Mouse (Mus musculus) cerebellum, adult 18-20 months (tissue): ENCODE measurements around the gene Gm36864.
A peak's percentile ranks its signal among the peaks of the same experiment; 100 is the strongest.
"Not testable (repeated sequence)": the region's sequence is repeated elsewhere in the genome, so short reads cannot be mapped to it uniquely, and the experiment has no call there.

Experiments
- DNase-seq, 2 experiments: peaks; one replicate each; pipeline ENCODE4 v3.0.0; 2021

The Gm36864 gene

DNA sequence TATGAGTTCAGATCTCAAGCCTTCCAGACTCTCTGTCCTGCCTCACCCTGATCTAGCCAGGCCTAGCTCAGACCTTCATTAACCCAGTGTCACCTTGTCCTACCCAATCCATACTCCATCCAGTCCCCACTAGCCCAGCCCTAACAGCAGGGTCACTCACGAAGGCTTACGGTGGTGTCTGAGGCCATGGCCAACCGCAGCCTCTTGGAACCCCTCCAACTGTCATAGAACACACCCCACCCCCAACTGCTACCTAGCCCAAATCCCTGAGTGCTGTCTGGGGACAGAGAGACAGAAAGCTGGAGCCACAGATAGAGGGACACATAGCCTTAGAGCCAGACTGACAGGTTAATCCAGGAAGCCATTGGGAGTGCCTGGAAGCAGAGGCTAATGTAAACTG lies at the start of gene Gm36864:
TSS of gene Gm36864 (plus strand) at position 269 of the 400 bp plus-strand sequence.
- no peak for DNase-seq

DNA sequence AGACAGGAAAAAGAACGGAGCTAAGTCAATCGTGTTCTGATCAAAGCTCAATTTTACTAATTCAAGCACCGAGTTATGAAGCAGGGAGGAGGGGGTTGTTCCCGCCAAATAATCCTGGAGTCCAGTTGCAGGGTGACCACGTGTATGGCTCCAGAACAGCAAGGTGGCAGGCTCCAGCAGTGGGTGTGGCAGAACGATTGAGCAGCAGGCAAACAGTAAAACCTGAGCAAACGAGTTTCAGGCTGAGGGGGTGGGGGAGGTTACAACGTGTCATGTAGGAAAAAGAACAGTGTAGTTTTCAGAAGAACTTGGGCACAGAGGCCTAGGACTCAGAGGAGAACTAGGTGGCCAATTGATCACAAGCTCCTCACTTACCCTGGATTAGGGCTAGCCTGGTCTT lies 49.5 kb upstream of the Gm36864 start:
- not testable (repeated sequence) for DNase-seq

DNA sequence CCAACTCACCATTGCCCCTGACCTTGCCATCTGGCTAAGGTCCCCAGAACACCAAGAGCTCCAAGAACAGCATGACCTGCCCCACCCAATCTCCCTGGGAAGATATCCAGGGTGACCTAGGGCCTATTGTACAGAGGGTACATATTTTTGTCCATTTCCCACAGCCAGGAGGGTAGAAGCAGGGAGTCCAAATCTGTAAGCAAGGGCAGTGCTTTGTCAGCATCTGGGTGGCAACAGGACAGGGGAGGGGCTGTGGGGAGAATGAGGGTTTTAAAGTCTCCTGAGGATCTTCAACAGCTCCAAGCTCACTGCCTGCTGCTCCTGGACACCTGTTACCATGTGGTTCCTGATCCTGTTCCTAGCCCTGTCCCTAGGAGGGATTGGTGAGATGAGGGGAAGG lies 48.0 kb upstream of the Gm36864 start, which contains the start of gene Klk1b24:
TSS of gene Klk1b24 (plus strand) at position 301 of the 400 bp plus-strand sequence.
- not testable (repeated sequence) for DNase-seq

DNA sequence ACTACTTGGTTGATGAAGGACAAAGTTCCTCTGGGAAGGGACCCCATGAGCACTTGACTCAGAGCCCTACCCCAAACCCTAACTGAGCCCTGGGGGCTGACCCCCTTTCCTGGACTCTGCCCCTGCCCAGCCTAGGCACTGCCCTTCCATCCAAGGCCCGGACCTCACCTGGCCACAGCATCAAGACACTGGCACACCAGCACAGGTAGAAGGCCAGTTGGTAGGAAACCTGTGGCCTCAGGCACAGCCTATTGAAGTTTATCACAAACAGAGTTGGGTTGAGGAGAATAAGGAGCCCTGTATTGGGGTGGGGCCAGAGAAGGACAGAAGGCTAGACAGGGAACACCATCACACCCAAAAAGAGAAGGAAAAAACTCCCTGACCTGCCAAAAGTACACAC lies 42.5 kb upstream of the Gm36864 start:
- not testable (repeated sequence) for DNase-seq

DNA sequence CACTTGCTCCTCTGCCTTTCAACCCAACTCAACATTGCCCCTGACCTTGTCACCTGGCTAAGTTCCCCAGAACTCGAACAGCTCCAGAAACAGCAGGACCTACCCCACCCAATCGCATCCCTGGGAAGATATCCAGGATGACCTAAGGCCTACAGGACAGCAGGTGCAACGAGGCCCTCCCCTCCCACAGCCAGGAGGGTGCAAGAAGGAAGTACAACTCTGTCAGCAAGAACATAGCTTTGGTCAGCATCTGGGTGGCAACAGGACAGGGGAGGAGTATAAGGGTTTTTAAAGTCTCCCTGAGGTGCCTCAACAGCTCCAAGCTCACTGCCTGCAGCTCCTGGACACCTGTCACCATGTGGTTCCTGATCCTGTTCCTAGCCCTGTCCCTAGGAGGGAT lies 38.1 kb upstream of the Gm36864 start, which contains the start of gene Klk1b3:
TSS of gene Klk1b3 (plus strand) at position 301 of the 400 bp plus-strand sequence.
- DNase-seq: no peak

DNA sequence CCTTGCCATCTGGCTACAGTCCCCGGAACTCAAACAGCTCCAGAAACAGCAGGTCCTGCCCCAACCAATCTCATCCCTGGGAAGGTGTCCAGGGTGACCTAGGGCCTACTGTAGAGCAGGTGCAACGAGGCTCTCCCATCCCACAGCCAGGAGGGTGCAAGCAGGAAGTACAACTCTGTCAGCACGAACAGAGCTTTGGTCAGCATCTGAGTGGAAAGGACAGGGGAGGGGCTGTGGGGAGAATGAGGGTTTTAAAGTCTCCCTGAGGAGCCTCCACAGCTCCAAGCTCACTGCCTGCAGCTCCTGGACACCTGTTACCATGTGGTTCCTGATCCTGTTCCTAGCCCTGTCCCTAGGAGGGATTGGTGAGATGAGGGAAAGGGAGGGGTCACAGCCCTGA lies 28.8 kb upstream of the Gm36864 start, which contains the start of gene Klk1b4:
TSS of gene Klk1b4 (plus strand) at position 301 of the 400 bp plus-strand sequence.
- DNase-seq: not testable (repeated sequence)

DNA sequence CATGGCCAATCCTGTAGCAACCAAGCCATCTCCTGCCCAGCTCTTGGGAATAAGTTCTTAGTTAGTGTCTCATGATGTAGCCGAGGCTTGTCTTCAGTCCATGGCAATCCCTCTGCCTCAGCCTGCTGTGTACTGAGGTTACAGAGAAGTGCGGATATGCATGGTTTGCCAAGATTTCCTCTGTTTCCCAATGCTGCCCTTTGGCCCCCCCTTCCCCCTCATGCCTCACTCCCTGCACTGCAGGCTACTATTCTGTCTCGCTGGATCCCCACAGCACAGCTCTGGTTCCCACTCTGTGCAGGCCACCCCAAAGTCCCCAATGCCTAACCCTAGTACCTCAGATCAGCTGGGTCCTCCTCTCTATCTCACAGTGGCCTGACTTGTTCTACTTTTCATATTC lies 27.7 kb upstream of the Gm36864 start:
- no peak for DNase-seq

DNA sequence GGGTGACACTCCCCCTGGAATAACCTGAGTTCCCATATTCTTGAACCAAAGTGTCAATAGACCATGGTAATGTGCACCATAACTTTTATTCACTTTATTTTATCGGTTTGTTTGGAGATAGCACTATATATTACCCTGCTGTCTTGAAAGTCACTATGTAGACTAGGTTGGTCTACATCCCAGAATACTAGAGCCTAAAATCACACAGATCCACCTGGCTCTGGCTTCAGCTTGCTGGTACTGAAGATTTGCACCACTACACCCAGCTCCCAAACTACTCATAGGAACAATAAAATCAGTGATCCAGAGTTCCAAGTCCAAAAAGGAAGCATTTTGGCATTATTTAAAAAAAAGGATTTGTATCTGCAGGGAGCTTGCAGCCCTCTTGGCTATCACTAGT lies 20.3 kb upstream of the Gm36864 start, which contains the start of gene Klk1b5:
TSS of gene Klk1b5 (plus strand) at position 301 of the 400 bp plus-strand sequence.
- DNase-seq: no peak

DNA sequence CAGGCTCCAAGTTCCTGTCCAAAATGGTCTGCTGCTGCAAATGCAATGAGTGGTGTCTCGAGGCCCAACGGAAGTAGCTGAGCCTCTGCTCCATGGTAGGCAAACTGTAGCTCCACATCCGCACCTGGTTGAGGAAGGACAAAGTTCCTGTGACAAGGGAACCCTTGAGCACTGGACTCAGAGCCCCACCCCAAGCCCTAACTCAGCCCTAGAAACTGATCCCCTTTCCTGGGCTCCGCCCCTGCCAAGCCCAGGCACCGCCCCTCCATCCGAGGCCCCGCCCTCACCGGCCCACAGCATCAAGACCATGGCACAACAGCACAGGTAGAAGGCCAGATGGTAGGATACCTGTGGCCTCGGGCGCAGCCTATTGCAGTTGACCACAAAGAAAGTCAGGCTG lies 14.4 kb upstream of the Gm36864 start:
- DNase-seq: not testable (repeated sequence)

DNA sequence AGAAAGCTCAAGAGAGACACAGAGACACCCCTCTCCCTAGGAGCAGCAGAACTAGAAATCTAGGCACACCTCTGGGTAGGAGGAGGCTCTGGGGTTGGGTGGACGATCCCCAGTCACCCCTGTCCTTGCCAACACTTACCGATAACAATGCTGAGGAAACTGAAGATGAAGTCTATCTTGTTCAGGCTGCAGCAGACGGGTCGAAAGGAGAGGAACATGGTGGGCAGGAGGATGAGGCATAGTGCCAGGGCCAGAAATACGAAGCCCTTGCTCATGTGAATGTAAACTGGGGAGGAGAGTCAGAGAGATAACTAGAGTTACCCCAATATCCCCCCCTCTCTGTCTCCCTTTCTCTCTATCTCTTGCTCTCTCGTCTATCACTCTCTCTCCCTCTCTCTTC lies 13.6 kb upstream of the Gm36864 start:
- not testable (repeated sequence) for DNase-seq

DNA sequence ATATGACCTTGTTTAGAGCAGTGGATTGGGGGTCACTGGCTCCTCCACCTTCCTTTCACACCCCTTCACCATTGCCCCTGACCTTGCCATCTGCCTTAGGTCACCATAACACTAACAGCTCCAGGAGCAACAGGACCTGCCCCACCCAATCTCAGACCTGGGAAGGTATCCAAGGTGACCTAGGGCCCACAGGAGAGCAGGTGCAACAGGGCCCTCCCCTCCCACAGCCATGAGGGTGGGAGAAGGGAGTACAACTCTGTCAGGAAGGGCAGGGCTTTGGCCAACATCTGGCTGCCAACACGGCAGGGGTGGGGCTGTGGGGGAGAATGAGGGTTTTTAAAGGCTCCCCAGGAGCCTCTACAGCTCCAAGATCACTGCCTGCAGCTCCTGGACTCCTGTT lies 10.9 kb upstream of the Gm36864 start, which contains the start of gene Klk1:
TSS of gene Klk1 (plus strand) at position 285 of the 400 bp plus-strand sequence.
- no peak for DNase-seq

DNA sequence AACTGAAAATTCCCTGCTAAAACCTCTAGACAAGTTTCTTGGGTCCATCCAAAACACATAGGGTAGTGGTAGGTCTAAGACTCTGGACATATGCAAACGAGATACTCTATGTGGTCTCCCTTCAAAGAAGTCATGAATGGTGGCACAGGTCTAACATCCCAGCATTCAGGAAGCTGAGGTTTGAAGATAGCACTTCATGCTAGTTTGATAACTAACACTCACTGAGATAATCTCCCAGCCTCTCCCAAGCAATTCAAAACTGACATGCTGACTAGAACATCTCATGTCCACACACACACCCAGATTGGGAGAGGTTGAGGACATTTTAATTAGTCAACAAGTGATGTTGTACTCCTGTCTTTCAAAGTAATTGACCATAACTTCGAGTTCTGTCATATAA lies 3.9 kb downstream of the Gm36864 start:
- DNase-seq: no peak

DNA sequence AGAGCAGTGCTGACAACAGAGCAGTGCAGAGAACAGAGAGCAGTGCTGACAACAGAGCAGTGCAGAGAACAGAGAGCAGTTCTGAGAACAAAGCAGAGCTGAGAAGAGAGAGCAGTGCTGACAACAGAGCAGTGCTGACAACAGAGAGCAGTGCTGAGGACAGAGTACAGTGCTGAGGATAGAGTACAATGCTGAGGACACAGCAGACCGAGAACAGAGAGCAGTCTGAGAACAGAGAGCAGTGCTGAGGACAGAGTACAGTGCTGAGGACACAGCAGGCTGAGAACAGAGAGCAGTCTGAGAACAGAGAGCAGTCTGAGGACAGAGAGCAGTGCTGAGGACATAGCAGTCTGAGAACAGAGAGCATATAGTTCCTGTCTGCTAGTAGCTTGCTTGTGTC lies 4.7 kb downstream of the Gm36864 start:
- no peak for DNase-seq

DNA sequence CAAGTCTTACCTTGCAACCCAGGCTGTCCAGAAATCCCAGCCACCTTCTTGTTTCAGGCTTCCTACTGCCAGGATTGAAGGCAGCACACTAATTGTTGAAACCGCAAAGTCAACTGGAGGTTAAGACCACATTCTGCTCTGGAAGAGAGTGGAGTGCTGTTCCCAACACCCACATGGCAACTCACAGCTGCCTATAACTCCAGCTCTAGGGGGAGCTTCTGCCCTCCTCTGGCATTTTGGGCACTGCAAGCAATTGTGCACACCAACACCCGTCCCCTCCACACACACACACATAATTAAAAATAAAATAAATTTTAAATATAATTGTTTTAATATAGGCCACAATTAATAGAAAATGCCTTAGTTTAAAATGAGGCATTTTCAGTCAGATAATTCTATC lies 5.2 kb downstream of the Gm36864 start:
- no peak for DNase-seq

DNA sequence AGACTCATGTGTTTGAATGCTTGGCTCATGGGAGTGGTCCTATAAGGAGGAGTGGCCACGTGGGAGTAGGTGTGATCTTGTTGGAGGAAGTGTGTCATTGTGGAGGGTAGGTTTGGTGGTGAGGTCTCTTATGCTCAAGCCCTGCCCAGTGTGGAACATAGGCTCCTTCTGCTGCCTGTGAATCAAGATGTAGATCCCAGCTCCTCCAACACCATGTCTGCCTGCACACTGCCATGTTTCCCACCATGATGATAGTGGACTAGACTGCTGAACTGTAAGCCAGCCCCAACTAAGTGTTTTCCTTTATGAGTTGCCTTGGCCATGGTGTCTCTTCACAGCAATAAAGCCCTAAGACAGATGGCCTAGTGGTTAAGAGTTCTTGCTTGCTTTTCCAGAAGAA lies 8.1 kb downstream of the Gm36864 start:
- DNase-seq: no peak

DNA sequence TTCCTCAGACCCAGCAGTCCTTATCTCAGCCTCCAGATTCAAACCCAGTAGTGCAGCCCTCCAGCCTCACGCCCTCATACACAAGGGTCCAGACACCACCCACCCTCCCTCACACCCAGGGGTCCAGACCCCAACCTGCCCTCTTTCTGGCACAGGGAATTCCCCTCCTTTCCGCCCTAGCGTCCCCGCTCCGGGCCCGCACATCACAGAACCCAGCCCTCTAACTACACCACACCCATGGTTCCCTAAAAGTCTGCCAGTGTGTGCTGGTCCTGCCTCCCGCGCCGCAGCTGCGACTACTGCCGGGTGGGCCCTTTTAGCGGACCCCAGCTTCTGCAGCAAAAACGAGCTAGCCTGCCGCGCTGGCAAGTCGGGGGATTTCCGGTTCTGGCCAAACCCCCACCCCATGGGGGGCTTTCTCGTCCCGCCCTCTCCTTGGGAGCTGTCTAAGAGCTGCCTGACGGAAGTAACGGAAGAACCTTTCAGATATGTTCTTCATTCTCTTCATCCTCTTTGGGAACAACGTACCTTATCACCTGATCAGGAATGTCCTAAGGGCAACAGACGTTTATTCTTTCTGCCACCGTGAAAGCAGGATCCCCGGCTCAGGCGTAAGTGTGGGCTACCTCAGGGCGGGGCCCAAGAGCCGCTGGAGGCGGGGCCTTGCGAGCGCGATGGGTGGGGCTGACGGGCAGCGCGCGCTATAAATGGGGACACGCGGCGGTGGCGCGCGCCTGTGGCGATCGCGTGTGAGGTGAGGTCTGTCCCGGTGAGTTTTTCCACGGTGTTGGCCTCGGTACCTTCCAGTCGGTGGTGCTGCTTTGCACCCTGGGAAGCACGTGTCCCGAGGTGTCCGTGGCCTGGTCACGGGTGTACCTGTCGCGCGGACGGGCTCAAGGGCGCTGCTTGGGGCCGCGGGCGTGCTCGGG lies 10.3 kb downstream of the Gm36864 start, which contains the start of the genes 1700028J19Rik and 2410002F23Rik:
TSS of gene 1700028J19Rik (minus strand) at position 641 of the 929 bp plus-strand sequence.
TSS of gene 2410002F23Rik (plus strand) at position 668 of the 929 bp plus-strand sequence.
- DNase-seq: peak; percentile 87 to 95

DNA sequence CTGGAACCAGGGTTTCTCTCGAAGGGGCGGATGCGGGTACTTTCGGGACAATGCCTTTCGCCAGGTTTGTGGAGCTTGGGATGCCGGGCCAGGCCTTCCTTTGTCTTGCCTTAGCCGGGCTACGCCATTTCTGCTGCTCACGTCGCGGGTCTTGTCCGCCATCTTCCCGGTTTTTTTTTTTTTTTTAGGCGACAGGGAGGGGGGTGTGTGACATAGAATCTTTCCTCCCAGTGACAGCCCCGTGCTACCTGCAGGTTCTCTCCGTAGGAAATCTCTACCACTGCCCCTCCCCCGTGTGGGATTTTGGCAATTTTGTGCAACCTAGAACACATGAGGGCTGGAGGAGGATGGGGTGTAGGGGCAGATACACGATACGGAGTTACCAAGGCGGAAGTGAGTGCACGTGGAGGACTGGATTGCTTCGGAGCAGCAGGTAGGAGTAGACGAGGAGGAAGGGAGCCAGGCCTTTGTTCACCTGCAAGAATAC lies 11.1 kb downstream of the Gm36864 start:
- DNase-seq: peak in 1 of 2 experiments; percentile 48

DNA sequence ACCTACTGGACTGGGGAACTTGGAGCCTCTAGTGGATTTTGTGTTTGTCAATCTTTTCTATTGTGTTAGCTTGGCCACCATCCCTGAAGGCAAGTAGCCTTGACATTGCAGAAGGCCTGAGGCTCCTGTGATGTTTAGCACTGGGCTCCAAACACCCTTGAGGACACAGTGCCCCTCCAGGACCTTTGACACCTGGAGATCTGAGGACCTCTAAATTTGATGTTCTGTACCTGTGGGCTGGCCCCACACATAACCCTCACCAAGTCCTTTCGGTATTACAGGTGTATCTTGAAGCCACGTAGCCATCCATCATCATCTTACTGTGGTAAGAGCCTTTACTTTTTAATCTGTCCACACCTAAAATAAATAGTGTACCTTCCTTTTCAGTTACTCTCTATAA lies 12.0 kb downstream of the Gm36864 start:
- DNase-seq: no peak

DNA sequence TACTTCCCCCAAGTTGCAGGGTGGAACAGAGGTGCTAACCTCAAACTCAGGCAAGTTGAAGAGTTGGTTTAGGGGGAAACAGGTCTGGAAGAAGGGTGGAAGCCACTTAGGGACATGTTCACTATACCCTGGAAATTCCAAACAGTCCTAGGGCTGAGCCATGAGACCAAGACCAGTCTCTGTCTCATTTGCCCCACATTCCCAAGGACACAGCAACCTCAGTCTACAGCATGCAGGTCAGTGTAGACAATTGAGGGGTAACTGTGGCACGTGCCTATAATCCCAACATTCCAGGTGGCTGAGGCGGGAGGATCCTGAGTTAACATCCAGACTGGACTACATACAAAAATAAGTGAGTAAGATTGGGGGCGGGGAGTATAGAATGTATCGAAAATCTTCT lies 13.3 kb downstream of the Gm36864 start:
- no peak for DNase-seq

DNA sequence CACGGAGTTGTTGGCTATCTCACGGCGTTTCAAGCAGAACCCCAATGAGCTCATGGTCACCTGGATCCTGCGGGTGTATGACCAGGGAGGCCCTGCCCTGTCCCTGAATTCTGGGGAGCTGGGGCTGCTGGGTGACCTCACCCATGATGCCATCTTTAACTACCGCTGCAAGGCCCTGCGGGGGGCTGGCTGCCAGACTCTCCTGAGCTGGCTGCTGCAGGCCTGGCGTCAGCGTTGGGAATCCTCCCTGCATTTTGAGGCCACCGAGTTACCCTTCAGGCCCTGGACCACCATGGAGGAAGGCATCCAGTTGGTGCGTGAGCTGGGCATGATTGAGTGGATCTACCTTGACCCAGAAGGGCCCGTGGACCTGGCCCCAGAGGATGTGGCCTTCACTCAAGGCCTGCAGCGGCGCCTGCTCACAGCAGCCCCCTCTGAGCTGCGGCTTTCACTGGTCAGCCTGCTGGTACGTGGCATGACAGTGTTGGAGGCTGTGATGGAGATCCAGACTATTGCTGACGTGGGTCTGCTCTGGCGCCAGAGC lies 14.8 kb downstream of the Gm36864 start:
- DNase-seq: not testable (repeated sequence)

DNA sequence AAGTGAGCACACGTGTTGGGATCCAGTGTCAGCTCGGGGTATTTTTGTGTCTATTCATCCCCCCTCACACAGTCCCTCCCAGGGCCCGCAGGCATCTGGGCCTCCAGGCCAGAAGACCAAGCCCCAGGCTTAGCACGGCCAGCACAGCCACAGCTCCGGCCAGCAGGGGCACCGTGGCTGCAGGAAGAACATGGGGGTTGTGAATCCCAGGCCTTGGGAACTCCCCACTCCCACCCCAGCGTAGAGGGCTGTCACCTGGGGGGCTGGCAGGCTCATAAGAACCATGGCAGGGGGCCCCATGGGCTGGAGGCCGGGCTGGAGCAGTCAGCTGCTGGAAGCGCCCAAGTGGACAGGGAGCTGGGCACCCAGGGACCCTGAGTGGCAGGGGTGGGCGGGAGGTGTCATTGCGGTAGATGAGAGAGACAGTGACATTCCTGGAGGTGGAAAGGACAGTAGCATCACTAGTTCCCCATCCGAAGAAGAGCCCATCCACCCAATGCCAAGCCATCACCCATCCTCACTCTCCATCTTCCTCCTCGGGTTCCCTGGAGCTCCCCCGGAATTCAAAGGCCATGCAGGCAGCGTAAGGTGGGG lies 17.1 kb downstream of the Gm36864 start:
- DNase-seq: no peak

DNA sequence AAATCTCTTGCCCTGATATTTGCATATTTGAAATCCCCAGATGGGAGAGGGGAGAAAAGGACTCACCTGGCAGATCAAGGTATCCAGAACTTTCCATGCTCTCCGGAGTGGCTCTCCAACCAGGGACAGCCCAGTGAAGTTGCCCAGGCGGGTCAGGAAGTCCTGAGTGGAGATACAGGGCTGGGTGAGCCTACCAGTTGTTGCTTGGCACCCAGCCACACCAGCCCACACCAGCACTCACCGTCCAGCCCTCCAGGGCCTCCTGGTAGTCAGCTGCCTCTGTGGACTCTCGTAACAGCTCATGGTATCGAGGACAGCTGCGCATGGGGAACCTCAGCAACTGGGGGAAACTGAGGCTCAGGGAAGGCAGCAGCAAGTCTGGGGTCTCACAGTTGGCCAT lies 19.0 kb downstream of the Gm36864 start:
- no peak for DNase-seq

DNA sequence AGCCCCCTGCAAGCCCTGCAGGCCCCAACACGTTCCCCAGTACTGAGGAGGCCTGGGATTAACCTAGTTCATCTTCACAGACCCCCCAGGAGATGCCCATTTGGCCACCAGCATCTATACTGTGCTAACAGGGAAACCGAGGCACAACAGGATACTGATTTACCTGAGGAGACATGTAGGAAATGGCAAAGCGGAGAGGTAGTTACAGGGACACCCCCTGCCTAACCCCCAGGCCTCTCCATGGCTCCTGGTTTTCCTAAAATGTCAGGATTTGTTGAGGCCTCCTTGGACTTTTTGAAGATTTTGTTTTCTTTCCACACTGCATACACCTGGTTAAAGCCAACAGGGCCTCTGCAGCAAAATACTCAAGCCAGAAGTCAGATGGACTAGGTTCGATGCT lies 21.3 kb downstream of the Gm36864 start, which contains the start of gene Acp4:
TSS of gene Acp4 (minus strand) at position 101 of the 400 bp plus-strand sequence.
- DNase-seq: no peak
